Mouse (Mus musculus) heart, embryonic 12.5 days (tissue): ENCODE measurements around the gene Ptgr2. TPM values are rescaled to one million over a fixed set of nuclear protein-coding genes. Genes with fewer than 3 reads are reported as not detected.
"Not testable (repeated sequence)": the region's sequence is repeated elsewhere in the genome, so short reads cannot be mapped to it uniquely, and the experiment has no call there.

Experiments
- ATAC-seq: fragments of 200-750 bp; cut with Nextera tagmentation; 2 replicates; pipeline ENCODE4 v1.8.0; 2017; ENCODE audit warnings: moderate TSS enrichment, moderate library complexity; ENCODE audit not compliant: insufficient number of reproducible peaks, low FRiP score
- H3K27ac ChIP-seq: fragments of 300-500 bp; sonication (generic); 2 replicates; pipeline ENCODE4 v1.5.1; 2016; ENCODE audit warnings: mild to moderate bottlenecking, moderate library complexity; ENCODE audit not compliant: poor library complexity, severe bottlenecking
- H3K27me3 ChIP-seq: fragments of 300-500 bp; sonication (generic); replicated peaks from 2 replicates; pipeline ENCODE4 v1.6.1; 2016; ENCODE audit warnings: mild to moderate bottlenecking, moderate library complexity
- H3K36me3 ChIP-seq: fragments of 300-500 bp; sonication (generic); 2 replicates; pipeline ENCODE4 v1.6.1; 2016; ENCODE audit warnings: mild to moderate bottlenecking, moderate library complexity
- H3K4me1 ChIP-seq: fragments of 300-500 bp; sonication (generic); replicated peaks from 2 replicates; pipeline ENCODE4 v1.6.1; 2016; ENCODE audit warnings: mild to moderate bottlenecking
- H3K4me2 ChIP-seq: fragments of 300-500 bp; sonication (generic); 2 replicates; pipeline ENCODE4 v1.6.1; 2016; ENCODE audit warnings: mild to moderate bottlenecking, moderate library complexity
- H3K4me3 ChIP-seq: fragments of 300-500 bp; sonication (generic); 2 replicates; pipeline ENCODE4 v1.5.1; 2016; ENCODE audit warnings: mild to moderate bottlenecking
- H3K9ac ChIP-seq: fragments of 300-500 bp; sonication (generic); 2 replicates; pipeline ENCODE4 v1.6.1; 2016; ENCODE audit warnings: mild to moderate bottlenecking, moderate library complexity
- H3K9me3 ChIP-seq: fragments of 300-500 bp; sonication (generic); replicated peaks from 2 replicates; pipeline ENCODE4 v1.6.1; 2016; ENCODE audit warnings: mild to moderate bottlenecking, moderate library complexity
- WGBS: fragments of 180-500 bp; shearing (Covaris S2); methylation state at CpG from one replicate; pipeline ENCODE4 v1.1.7; 2016; 5-methylcytosine and 5-hydroxymethylcytosine counted together
- polyA plus RNA-seq: library from polyadenylated mRNA; unstranded; fragments of >200 nt; fragmentation: Nextera tagmentation; extraction: Ambion mirVana; gene quantifications from 2 replicates; pipeline ENCODE4 v1.2.1, GENCODE M21; 2016

Ptgr2 gene
- polyA plus RNA-seq, 1 experiment from 2014 or later = 77.5 TPM

DNA sequence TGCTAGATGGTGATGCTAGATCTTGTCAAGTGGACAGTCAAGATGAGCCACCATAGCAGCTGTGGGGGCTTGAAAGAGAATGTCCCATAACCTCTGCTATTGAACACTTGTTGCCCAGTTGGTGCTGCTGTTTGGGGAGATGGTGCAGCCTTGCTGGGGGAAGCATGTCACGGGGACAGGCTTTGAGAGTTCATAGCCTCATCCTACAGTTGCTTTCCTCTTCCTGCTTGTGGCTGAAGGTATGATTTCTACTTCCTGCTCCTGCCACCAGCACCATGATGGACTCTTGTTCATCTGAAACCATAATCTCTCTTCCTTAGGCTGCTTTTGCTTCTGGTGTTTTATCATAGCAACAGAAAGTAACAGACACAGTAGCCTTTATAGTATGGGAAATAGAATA, 19.5 kb downstream of the Ptgr2 start:
- H3K36me3 ChIP-seq = peaks cover 76% of the 10 kb centered on the region
- no peak overlapping the region for H3K4me3 ChIP-seq
- no peak overlapping the region for H3K4me2 ChIP-seq
- H3K27ac ChIP-seq = no peak overlapping the region
- H3K4me1 ChIP-seq = no peaks in the 10 kb centered on the region
- no peak for ATAC-seq
- H3K27me3 ChIP-seq = no peaks in the 10 kb centered on the region
- H3K9me3 ChIP-seq = no peaks in the 10 kb centered on the region
- H3K9ac ChIP-seq = no peak overlapping the region
- 81% methylated on average over 1 of the region's 1 CpGs for WGBS

DNA sequence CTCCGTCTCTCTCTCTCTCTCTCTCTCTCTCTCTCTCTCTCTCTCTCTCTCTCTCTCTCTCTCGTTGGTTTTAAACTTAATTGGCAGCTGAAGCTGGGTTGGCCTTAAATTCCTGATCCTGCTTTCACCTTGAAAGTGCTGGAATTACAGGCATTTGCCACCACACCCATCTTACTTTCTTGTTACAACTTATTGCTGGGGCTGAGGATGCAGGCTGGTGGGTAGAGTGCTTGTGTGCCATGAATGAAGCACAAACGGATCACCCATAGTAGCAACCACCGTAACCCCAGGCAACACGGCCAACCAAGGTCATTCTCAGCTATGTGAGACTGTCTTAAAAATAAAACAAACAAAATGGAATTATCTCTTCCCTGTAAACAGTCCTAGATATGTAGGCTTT, 26.3 kb downstream of the Ptgr2 start:
- no peak for ATAC-seq
- H3K27ac ChIP-seq = no peak overlapping the region
- WGBS = 76% methylated on average over 4 of the region's 5 CpGs
- H3K9ac ChIP-seq = no peak overlapping the region
- H3K36me3 ChIP-seq = peaks cover 46% of the 10 kb centered on the region
- no peaks in the 10 kb centered on the region for H3K9me3 ChIP-seq
- no peak overlapping the region for H3K4me2 ChIP-seq
- no peaks in the 10 kb centered on the region for H3K27me3 ChIP-seq
- H3K4me1 ChIP-seq = peaks cover 5% of the 10 kb centered on the region
- no peak overlapping the region for H3K4me3 ChIP-seq

DNA sequence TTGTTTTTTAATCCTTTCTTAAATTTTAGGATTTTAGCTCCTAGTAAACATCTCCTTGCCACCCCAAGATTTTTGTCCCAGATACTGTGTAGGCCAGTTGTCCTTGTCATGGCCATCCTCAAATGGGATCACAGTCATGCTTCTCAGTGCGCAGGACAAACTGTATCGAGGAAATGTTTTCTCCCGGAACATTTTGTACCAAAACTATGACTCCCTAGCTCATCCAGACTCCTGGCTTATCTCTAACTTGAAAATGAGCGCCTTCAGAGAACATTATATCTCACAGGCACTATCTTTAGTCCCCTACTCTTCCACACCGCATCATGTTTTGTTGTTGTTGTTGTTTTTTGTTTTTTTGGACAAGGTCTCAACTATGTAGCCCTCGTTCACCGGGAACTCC, 31.0 kb downstream of the Ptgr2 start:
- peaks cover 17% of the 10 kb centered on the region; the same call in 1 of the 2 replicates for H3K36me3 ChIP-seq
- peak overlapping the region; percentile 85 for H3K4me2 ChIP-seq
- H3K27me3 ChIP-seq = no peaks in the 10 kb centered on the region
- ATAC-seq = no peak
- peak overlapping the region; percentile 90 for H3K9ac ChIP-seq
- H3K4me3 ChIP-seq = peak overlapping the region; percentile 83
- peaks cover 14% of the 10 kb centered on the region for H3K4me1 ChIP-seq
- H3K27ac ChIP-seq = peak overlapping the region; percentile 92
- H3K9me3 ChIP-seq = no peaks in the 10 kb centered on the region; the same call in 1 of the 2 replicates
- WGBS = 27% methylated on average over 7 of the region's 7 CpGs

DNA sequence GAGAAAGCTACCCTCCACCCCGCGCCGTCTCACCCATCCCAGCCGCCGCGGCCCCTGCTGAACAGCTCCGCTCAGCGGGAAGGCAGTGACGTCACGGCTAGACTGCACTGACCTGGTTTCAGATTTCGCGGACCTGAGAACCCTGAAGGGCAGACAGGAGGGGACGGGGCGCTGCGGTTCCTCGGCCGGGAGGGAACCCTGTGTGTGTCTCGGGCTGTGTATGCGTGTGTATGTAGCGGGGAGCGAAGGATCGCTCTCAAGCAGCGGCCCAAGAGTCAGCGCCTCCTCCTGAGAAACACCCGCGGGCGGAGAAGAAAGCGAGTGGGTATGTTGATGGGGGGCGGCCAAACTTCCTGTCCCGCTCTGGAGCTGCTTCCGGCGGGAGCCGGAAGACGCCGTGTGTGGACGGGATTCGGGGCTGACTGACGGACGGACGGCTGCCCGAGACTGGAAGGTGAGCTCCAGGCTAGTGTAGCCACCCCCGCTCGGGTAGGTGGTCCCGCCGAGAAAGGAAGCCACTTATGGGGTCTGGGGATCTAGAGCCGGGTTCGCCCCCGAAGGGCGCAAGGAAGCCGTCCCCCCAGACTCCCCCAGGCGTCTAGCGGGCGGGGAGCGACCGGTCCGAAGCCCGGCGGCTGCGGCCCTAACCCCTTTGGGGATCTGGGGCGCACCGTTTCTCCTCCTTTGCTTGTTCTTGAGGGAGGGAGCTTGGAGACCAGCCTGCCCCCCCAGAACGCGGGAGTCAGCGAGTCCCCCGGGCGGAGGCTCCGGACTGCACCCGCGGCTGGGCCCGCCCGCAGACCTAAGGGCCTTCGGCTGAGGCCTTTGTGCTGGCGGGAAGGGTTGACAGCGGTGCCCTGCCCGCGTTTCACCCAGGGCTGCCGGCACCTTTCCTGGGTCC, 31.9 kb downstream of the Ptgr2 start, which contains the start of gene Zfp410:
Gene Zfp410, plus strand, starts transcription at position 132 of the 901 bp plus-strand sequence.
- under 1% methylated on average over 76 of the region's 77 CpGs for WGBS
- peaks cover 18% of the 10 kb centered on the region for H3K4me1 ChIP-seq
- ATAC-seq = peak; percentile 97
- H3K27me3 ChIP-seq = no peaks in the 10 kb centered on the region
- peak within 1 kb of the TSS; percentile 90 for H3K9ac ChIP-seq
- no peaks in the 10 kb centered on the region; the same call in 1 of the 2 replicates for H3K9me3 ChIP-seq
- H3K36me3 ChIP-seq = peaks cover 14% of the 10 kb centered on the region; the same call in 1 of the 2 replicates
- peak within 1 kb of the TSS; percentile 83 for H3K4me3 ChIP-seq
- peak within 1 kb of the TSS; percentile 85 for H3K4me2 ChIP-seq
- H3K27ac ChIP-seq = peak within 1 kb of the TSS; percentile 92

DNA sequence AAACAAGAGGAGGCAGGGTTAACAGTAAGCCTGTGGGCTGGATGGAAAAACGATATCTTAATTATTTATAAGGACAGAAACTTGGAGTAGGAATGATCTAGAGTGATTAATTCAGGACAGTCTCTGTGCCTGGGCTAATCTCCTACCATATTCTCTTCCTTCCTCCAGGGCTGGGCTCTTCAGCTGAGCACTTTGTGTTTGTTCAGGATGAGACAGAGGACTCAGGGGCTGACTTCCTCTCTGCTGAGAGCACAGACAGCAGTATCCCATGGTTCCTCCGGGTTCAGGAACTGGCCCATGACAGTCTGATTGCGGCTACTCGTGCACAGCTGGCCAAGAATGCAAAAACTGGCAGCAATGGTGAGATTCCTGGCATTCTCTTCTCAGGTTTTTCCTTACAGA, 42.1 kb downstream of the Ptgr2 start:
- peak overlapping the region; percentile 47; the same call in 1 of the 2 replicates for H3K9ac ChIP-seq
- no peak overlapping the region for H3K4me2 ChIP-seq
- H3K4me3 ChIP-seq = no peak overlapping the region
- H3K27ac ChIP-seq = no peak overlapping the region; the same call in 1 of the 2 replicates
- no peaks in the 10 kb centered on the region for H3K9me3 ChIP-seq
- peaks cover 66% of the 10 kb centered on the region for H3K36me3 ChIP-seq
- no peaks in the 10 kb centered on the region for H3K27me3 ChIP-seq
- WGBS = 40% methylated on average over 4 of the region's 4 CpGs
- peak; percentile 45; the same call in 1 of the 2 replicates for ATAC-seq
- peaks cover 13% of the 10 kb centered on the region for H3K4me1 ChIP-seq

DNA sequence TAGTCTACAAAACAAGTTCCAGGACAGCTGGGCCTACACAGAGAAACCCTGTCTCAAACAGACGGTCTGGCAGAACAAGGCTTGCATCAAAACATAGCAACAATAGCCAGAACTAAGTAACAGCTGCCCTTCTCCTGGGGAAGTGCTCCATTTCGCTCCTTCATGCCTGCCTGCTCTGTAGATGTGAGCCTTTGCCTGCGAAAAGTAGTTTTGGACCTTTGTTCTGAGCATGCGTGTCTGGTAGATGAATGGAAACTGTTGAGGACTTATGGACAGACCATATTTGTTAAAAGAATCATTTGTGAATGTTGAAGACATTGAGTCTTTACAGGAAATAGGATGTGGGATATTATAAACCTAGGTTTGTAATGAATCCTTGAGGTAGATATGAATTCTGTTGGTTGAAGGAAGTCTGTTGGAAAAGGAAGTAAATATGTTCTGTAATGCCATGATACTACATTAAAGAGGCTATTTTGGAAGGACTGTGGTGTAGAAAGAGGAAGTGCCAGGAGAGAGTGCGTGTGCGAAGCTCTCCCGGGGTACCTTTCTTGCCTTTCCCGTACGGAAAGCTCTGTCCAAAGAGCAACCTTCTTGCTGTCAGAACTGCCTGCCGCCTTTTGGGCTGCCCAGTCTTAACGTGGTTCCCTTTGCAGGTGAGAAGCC, 52.1 kb downstream of the Ptgr2 start:
- Histone ChIP-seq H3K27ac (no peak overlapping the region), H3K4me2 (no peak overlapping the region), H3K27me3 (no peaks in the 10 kb centered on the region), H3K4me3 (no peak overlapping the region), H3K4me1 (no peaks in the 10 kb centered on the region), H3K36me3 (peaks cover 87% of the 10 kb centered on the region), H3K9ac (no peak overlapping the region), H3K9me3 (no peaks in the 10 kb centered on the region)
- no peak for ATAC-seq
- WGBS = 88% methylated on average over 11 of the region's 11 CpGs

DNA sequence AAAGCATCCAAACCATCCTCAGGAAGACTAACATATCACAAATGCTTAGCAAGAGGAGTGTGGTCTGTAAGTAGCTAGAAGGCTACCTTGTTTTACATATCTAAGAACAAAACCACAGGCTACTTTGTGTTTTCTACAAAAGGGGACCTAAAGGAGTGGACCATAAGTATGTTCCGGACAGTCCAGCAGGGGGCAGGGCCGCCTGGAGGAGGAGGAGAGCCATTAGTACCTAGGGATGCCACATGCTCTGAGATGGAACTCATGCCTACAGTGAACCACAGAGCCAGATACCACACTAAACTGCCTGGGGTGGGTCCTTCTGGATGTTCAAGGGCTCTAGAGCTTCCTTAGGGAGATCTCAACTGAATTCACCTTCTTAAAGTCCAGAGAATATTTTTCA, 62.2 kb downstream of the Ptgr2 start:
- H3K27ac ChIP-seq = no peak overlapping the region
- no peak overlapping the region for H3K9ac ChIP-seq
- ATAC-seq = no peak
- no peak overlapping the region for H3K4me2 ChIP-seq
- peaks cover 40% of the 10 kb centered on the region for H3K36me3 ChIP-seq
- no peaks in the 10 kb centered on the region for H3K9me3 ChIP-seq
- H3K4me1 ChIP-seq = peaks cover 4% of the 10 kb centered on the region; the same call in 1 of the 2 replicates
- no peak overlapping the region for H3K4me3 ChIP-seq
- 37% methylated on average over 2 of the region's 2 CpGs for WGBS
- H3K27me3 ChIP-seq = no peaks in the 10 kb centered on the region

DNA sequence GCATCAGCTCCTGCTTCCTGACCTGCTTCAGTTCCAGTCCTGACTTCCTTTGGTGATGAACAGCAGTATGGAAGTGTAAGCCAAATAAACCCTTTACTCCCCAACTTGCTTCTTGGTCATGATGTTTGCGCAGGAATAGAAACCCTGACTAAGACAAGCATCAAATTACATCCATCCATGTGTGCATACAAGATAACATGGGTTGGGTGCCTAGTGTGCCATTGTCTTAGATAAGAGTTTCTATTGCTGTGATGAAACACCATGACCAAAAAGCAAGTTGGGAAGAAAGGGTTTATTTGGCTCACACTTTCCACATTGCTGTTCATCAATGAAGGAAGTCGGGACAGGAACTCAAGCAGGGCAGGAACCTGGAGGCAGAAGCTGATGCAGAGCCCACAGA, 73.7 kb downstream of the Ptgr2 start:
- H3K9ac ChIP-seq, H3K4me2 ChIP-seq, H3K27me3 ChIP-seq, ATAC-seq, H3K4me3 ChIP-seq, H3K27ac ChIP-seq, H3K9me3 ChIP-seq: not testable (repeated sequence)
- 66% methylated on average over 2 of the region's 2 CpGs for WGBS
- Histone ChIP-seq H3K4me1 (peaks cover 16% of the 10 kb centered on the region), H3K36me3 (peaks cover 29% of the 10 kb centered on the region)

DNA sequence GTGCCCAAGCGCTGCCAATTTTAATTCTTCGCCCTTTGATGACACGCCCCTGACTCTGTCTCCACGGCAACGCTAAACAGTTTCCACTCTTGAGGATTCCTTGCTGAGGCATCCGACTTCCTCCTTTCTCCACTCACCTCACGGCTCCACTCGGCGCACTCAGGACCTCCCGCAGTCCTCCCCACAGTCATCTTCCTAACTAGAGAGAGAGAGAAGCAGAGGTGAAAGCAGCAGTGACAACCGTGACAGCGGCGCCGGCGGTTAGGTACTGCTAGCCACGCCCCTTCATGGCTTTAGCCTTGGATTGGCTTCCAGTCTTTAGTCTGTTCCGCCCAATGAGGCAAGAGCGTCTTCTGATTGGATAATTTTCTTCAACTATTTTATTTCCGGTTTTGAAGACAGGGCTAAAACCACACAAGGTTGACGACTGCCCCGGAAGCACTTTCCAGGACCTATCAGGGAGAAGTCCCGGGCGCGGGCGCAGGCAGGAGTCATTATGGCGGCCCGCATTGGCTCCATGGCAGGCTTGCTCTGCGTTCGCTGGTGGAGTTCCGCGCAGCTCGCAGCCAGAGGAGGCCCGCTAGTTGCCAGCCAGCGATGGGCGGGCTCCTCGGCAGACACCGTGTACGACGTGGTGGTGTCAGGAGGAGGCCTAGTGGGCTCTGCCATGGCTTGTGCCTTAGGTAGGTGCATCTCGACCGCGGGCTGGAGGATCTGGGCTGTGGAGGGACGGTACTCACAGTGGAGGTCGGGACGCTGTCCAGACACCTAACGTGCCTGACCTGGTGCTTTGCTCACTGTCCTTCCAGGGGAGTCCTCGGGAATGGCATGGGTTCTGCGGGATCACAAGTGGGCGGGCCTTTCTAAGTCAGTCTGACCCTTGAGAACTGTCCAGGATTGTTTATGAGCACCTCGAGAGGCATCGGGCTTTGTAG, 76.8 kb downstream of the Ptgr2 start, which contains the start of the genes Coq6 and Fam161b:
Gene Coq6, plus strand, starts transcription at position 103 of the 935 bp plus-strand sequence.
Gene Fam161b, minus strand, starts transcription at position 279 of the 935 bp plus-strand sequence.
- no peaks in the 10 kb centered on the region for H3K27me3 ChIP-seq
- ATAC-seq = peak; percentile 99
- H3K9ac ChIP-seq = peak within 1 kb of the TSS; percentile 82
- WGBS = under 1% methylated on average over 51 of the region's 51 CpGs
- H3K4me2 ChIP-seq = peak within 1 kb of the TSS; percentile 75
- H3K9me3 ChIP-seq = no peaks in the 10 kb centered on the region
- peak within 1 kb of the TSS; percentile 40 for H3K27ac ChIP-seq
- peak within 1 kb of the TSS; percentile 67 for H3K4me3 ChIP-seq
- peaks cover 25% of the 10 kb centered on the region for H3K4me1 ChIP-seq
- peaks cover 6% of the 10 kb centered on the region for H3K36me3 ChIP-seq

DNA sequence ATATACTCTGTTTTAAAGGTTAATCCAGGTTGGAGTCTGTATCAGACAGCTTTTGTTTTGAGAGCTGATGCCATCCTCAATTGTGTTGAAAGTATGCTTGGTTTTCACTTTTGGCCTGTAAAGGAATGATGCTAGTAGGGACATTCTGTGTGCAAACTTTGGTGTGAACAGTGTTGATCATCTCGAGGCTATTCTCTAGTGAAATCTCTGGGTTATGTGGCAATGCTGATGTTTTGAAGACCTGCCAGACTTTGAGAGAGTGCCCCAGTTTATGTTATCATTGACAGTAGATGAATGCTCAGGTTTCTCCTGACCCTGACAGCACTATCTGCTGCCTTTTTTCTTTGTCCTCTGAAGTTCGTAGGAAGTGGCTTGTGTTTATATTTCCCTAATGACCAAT, 77.8 kb downstream of the Ptgr2 start:
- Histone ChIP-seq H3K4me1 (peaks cover 25% of the 10 kb centered on the region), H3K9me3 (no peaks in the 10 kb centered on the region), H3K4me3 (peak overlapping the region; percentile 67), H3K36me3 (peaks cover 10% of the 10 kb centered on the region), H3K4me2 (peak overlapping the region; percentile 54), H3K27me3 (no peaks in the 10 kb centered on the region), H3K27ac (no peak overlapping the region), H3K9ac (no peak overlapping the region)
- 55% methylated on average over 2 of the region's 2 CpGs for WGBS
- no peak for ATAC-seq
